Mouse (Mus musculus) CH12.LX (cell line): Measurements from ENCODE around the gene Casp9.

ENCODE experiments used
- NELFE ChIP-seq: IDR thresholded peaks from 2 replicates; pipeline ENCODE4 v1.6.1; 2011; ENCODE audit warnings: low read depth, low read length, improper control_type of control experiment
- POLR2A ChIP-seq: IDR thresholded peaks from 2 replicates; pipeline ENCODE4 v1.6.1; 2011; ENCODE audit warnings: low read depth, mild to moderate bottlenecking, improper control_type of control experiment, low read length

GRCm38 (mm10) chr4:141810975-141811374 lies 17.6 kb downstream of the Casp9 start:
- TF ChIP-seq NELFE (no peak), POLR2A (no peak)
